Mouse (Mus musculus): Measurements from ENCODE around the gene Fcrl5.

Fcrl5 gene

GRCm38 (mm10) chr3:87528841-87529240, 93.3 kb downstream of the Fcrl5 start:
- no peak for DNase-seq

- no peak for DNase-seq
Measured at GRCm38 (mm10) chr3:87529568-87529967, 94.0 kb downstream of the Fcrl5 start.

GRCm38 (mm10) chr3:87530234-87530633, 94.7 kb downstream of the Fcrl5 start:
- DNase-seq = no peak

- DNase-seq = no peak
Measured at GRCm38 (mm10) chr3:87533667-87534378, 98.2 kb downstream of the Fcrl5 start.

GRCm38 (mm10) chr3:87538034-87538433, 102.5 kb downstream of the Fcrl5 start:
- peak in 1 of 2 experiments; percentile 29 for DNase-seq

- DNase-seq = no peak
Measured at GRCm38 (mm10) chr3:87540028-87540675, 104.6 kb downstream of the Fcrl5 start.

- DNase-seq = peak in 1 of 2 experiments; percentile 24
Measured at GRCm38 (mm10) chr3:87540714-87541113, 105.1 kb downstream of the Fcrl5 start.

GRCm38 (mm10) chr3:87542481-87543215, 107.1 kb downstream of the Fcrl5 start:
- no peak for DNase-seq

- no peak for DNase-seq
Measured at GRCm38 (mm10) chr3:87545554-87545953, 110.0 kb downstream of the Fcrl5 start.

GRCm38 (mm10) chr3:87546291-87546721, 110.7 kb downstream of the Fcrl5 start:
- DNase-seq = no peak

- no peak for DNase-seq
Measured at GRCm38 (mm10) chr3:87549908-87550307, 114.3 kb downstream of the Fcrl5 start.

Measured in cerebellum, postnatal 36 days (tissue).